In genomic region chr8:11798480-11798867, GRCm38 (mm10) we compare ENCODE assay signal across 22 mouse cellular contexts. TPM values are rescaled to one million over a fixed set of nuclear protein-coding genes. Genes with fewer than 3 reads are reported as not detected.
A peak's percentile ranks its signal among the peaks of the same experiment; 100 is the strongest.
DNase-seq lines count a peak whose midpoint lies in the region; ATAC-seq and TF ChIP-seq lines count a peak whose summit lies in the region.
"Had no signal": no experiment of that assay in that cellular context is flagged by ENCODE, and none has a peak within 500 bp of the region (broad histone marks: within the 10 kb centered on the region; RNA-seq: fewer than 3 reads in every experiment).

No protein-coding gene starts in this region.

- H3K4me2 ChIP-seq in forebrain, postnatal 0 days (ENCODE audit: low read depth) = no peak overlapping the region
- no peak overlapping the region for H3K4me2 ChIP-seq in forebrain, embryonic 13.5 days
- no peak overlapping the region for H3K4me2 ChIP-seq in hindbrain, embryonic 11.5 days (replicated peaks; ENCODE audit: low read depth, low read length)
- H3K4me2 ChIP-seq in hindbrain, embryonic 12.5 days (replicated peaks) = no peak overlapping the region
- H3K4me2 ChIP-seq in midbrain, embryonic 16.5 days (ENCODE audit: low read length) = no peak overlapping the region
- H3K4me2 ChIP-seq in liver, embryonic 11.5 days = no peak overlapping the region
- H3K4me2 ChIP-seq: embryonic facial prominence, embryonic 15.5 days; limb, embryonic 13.5 days; liver, embryonic 15.5 days had no signal

- H3K4me1 ChIP-seq in forebrain, postnatal 0 days (ENCODE audit: insufficient read depth) = no peaks in the 10 kb centered on the region
- peaks cover 26% of the 10 kb centered on the region for H3K4me1 ChIP-seq in forebrain, embryonic 13.5 days
- peaks cover 10% of the 10 kb centered on the region; the same call in 1 of the 2 replicates for H3K4me1 ChIP-seq in hindbrain, embryonic 10.5 days (replicated peaks)
- no peaks in the 10 kb centered on the region for H3K4me1 ChIP-seq in hindbrain, embryonic 11.5 days (replicated peaks; ENCODE audit: control insufficient read depth, insufficient read depth, low read length)
- H3K4me1 ChIP-seq in hindbrain, embryonic 12.5 days = peaks cover 12% of the 10 kb centered on the region
- no peaks in the 10 kb centered on the region for H3K4me1 ChIP-seq in midbrain, embryonic 16.5 days (ENCODE audit: control insufficient read depth, insufficient read depth, low read length)
- H3K4me1 ChIP-seq in liver, embryonic 11.5 days (replicated peaks; ENCODE audit: control insufficient read depth, insufficient read depth, low read length) = no peaks in the 10 kb centered on the region
- H3K4me1 ChIP-seq: embryonic facial prominence, embryonic 15.5 days; forebrain, embryonic 10.5 days had no signal

- TF ChIP-seq CTCF in forebrain, postnatal 0 days (IDR thresholded peaks at IDR 0.05; ENCODE audit: low read depth) = no peak

- no peaks in the 10 kb centered on the region for H3K27me3 ChIP-seq in forebrain, postnatal 0 days (ENCODE audit: insufficient read depth, low read length)
- no peaks in the 10 kb centered on the region for H3K27me3 ChIP-seq in forebrain, embryonic 13.5 days
- H3K27me3 ChIP-seq in hindbrain, embryonic 10.5 days (ENCODE audit: insufficient read depth, poor library complexity, severe bottlenecking) = no peaks in the 10 kb centered on the region
- no peaks in the 10 kb centered on the region for H3K27me3 ChIP-seq in hindbrain, embryonic 11.5 days (ENCODE audit: control insufficient read depth, insufficient read depth, low read length)
- no peaks in the 10 kb centered on the region for H3K27me3 ChIP-seq in hindbrain, embryonic 12.5 days
- no peaks in the 10 kb centered on the region for H3K27me3 ChIP-seq in midbrain, embryonic 16.5 days (ENCODE audit: control insufficient read depth, insufficient read depth, low read depth, low read length)
- H3K27me3 ChIP-seq in liver, embryonic 11.5 days (replicated peaks; ENCODE audit: control insufficient read depth, insufficient read depth, low read length) = no peaks in the 10 kb centered on the region
- H3K27me3 ChIP-seq: embryonic facial prominence, embryonic 15.5 days; limb, embryonic 13.5 days; liver, embryonic 15.5 days had no signal

- H3K9ac ChIP-seq in forebrain, postnatal 0 days = no peak overlapping the region
- no peak overlapping the region for H3K9ac ChIP-seq in forebrain, embryonic 13.5 days
- H3K9ac ChIP-seq in hindbrain, embryonic 11.5 days (ENCODE audit: low read depth, low read length) = no peak overlapping the region
- no peak overlapping the region for H3K9ac ChIP-seq in hindbrain, embryonic 12.5 days
- no peak overlapping the region for H3K9ac ChIP-seq in midbrain, embryonic 16.5 days (ENCODE audit: low read depth, low read length)
- no peak overlapping the region for H3K9ac ChIP-seq in liver, embryonic 11.5 days (ENCODE audit: low read depth, low read length)
- H3K9ac ChIP-seq: embryonic facial prominence, embryonic 15.5 days; limb, embryonic 13.5 days; liver, embryonic 15.5 days had no signal

- 81% methylated on average over 4 of the region's 4 CpGs for WGBS in forebrain, postnatal 0 days
- WGBS in forebrain, embryonic 13.5 days = 88% methylated on average over 4 of the region's 4 CpGs
- WGBS in hindbrain, embryonic 10.5 days = 93% methylated on average over 4 of the region's 4 CpGs
- WGBS in hindbrain, embryonic 11.5 days = 94% methylated on average over 4 of the region's 4 CpGs
- 93% methylated on average over 4 of the region's 4 CpGs for WGBS in hindbrain, embryonic 12.5 days
- 89% methylated on average over 4 of the region's 4 CpGs for WGBS in midbrain, embryonic 16.5 days
- WGBS in liver, embryonic 11.5 days = 92% methylated on average over 4 of the region's 4 CpGs

- peak; percentile 46 for ATAC-seq in forebrain, postnatal 0 days
- no peak for ATAC-seq in forebrain, embryonic 13.5 days
- ATAC-seq in hindbrain, embryonic 11.5 days (ENCODE audit: low FRiP score) = no peak
- 0 out of 2 replicates have a peak, but pooled peaks have one; percentile 16 for ATAC-seq in hindbrain, embryonic 12.5 days (ENCODE audit: low FRiP score)
- no peak for ATAC-seq in midbrain, embryonic 16.5 days
- no peak for ATAC-seq in liver, embryonic 11.5 days (replicated peaks; ENCODE audit: low FRiP score)
- ATAC-seq: lung, postnatal 0 days had no signal

- H3K36me3 ChIP-seq in forebrain, postnatal 0 days (ENCODE audit: insufficient read depth) = peaks cover 31% of the 10 kb centered on the region
- H3K36me3 ChIP-seq in forebrain, embryonic 13.5 days (ENCODE audit: poor library complexity, severe bottlenecking) = peaks cover 63% of the 10 kb centered on the region
- H3K36me3 ChIP-seq in hindbrain, embryonic 10.5 days = peaks cover 81% of the 10 kb centered on the region
- peaks cover 5% of the 10 kb centered on the region; the same call in 1 of the 2 replicates for H3K36me3 ChIP-seq in hindbrain, embryonic 11.5 days (ENCODE audit: control insufficient read depth, insufficient read depth, low read length)
- peaks cover 61% of the 10 kb centered on the region for H3K36me3 ChIP-seq in hindbrain, embryonic 12.5 days
- H3K36me3 ChIP-seq in midbrain, embryonic 16.5 days (ENCODE audit: control insufficient read depth, insufficient read depth, low read length) = no peaks in the 10 kb centered on the region; the same call in none of the 2 replicates
- peaks cover 7% of the 10 kb centered on the region; the same call in 1 of the 2 replicates for H3K36me3 ChIP-seq in liver, embryonic 11.5 days (ENCODE audit: control insufficient read depth, insufficient read depth, low read length)

- no peak for DNase-seq in forebrain, postnatal 0 days
- no peak for DNase-seq in hindbrain, embryonic 10.5 days (ENCODE audit: low spot score)
- no peak for DNase-seq in hindbrain, embryonic 11.5 days (ENCODE audit: low spot score)
- DNase-seq in adrenal gland, postnatal 10 days = no peak
- no peak for DNase-seq in liver, embryonic 11.5 days (ENCODE audit: low spot score)
- DNase-seq: embryo, embryonic 11 days; gastrocnemius, postnatal 36 days; kidney, adult 2 months; kidney, postnatal 14 days; right cerebral cortex, postnatal 25 days had no signal

- no peak overlapping the region for H3K4me3 ChIP-seq in forebrain, postnatal 0 days (ENCODE audit: low read depth, low read length)
- H3K4me3 ChIP-seq in forebrain, embryonic 13.5 days = no peak overlapping the region
- no peak overlapping the region for H3K4me3 ChIP-seq in hindbrain, embryonic 10.5 days
- H3K4me3 ChIP-seq in hindbrain, embryonic 11.5 days (ENCODE audit: low read depth, low read length) = no peak overlapping the region
- H3K4me3 ChIP-seq in hindbrain, embryonic 12.5 days = no peak overlapping the region
- H3K4me3 ChIP-seq in midbrain, embryonic 16.5 days (ENCODE audit: low read depth, low read length) = no peak overlapping the region
- H3K4me3 ChIP-seq in liver, embryonic 11.5 days (ENCODE audit: low read depth, low read length) = no peak overlapping the region
- H3K4me3 ChIP-seq: embryonic facial prominence, embryonic 15.5 days; forebrain, embryonic 10.5 days; limb, embryonic 13.5 days; liver, embryonic 15.5 days had no signal

- H3K27ac ChIP-seq in forebrain, postnatal 0 days (ENCODE audit: low read depth, low read length) = no peak overlapping the region
- H3K27ac ChIP-seq in forebrain, embryonic 13.5 days = no peak overlapping the region
- H3K27ac ChIP-seq in hindbrain, embryonic 10.5 days = 0 out of 2 replicates have a peak overlapping the region, but pooled peaks have one; percentile 16
- H3K27ac ChIP-seq in hindbrain, embryonic 11.5 days (ENCODE audit: low read depth, low read length) = no peak overlapping the region
- 0 out of 2 replicates have a peak overlapping the region, but pooled peaks have one; percentile 73 for H3K27ac ChIP-seq in hindbrain, embryonic 12.5 days
- H3K27ac ChIP-seq in midbrain, embryonic 16.5 days (ENCODE audit: low read length) = peak overlapping the region; percentile 50
- no peak overlapping the region for H3K27ac ChIP-seq in liver, embryonic 11.5 days (ENCODE audit: low read depth, low read length)
- H3K27ac ChIP-seq: embryonic facial prominence, embryonic 15.5 days; forebrain, embryonic 10.5 days; limb, embryonic 13.5 days; liver, embryonic 15.5 days had no signal

- H3K9me3 ChIP-seq in forebrain, postnatal 0 days (ENCODE audit: low read length) = no peaks in the 10 kb centered on the region
- H3K9me3 ChIP-seq in forebrain, embryonic 13.5 days (replicated peaks) = no peaks in the 10 kb centered on the region
- H3K9me3 ChIP-seq in hindbrain, embryonic 10.5 days = no peaks in the 10 kb centered on the region
- no peaks in the 10 kb centered on the region for H3K9me3 ChIP-seq in hindbrain, embryonic 11.5 days (ENCODE audit: control insufficient read depth, low read length)
- no peaks in the 10 kb centered on the region for H3K9me3 ChIP-seq in hindbrain, embryonic 12.5 days (replicated peaks)
- no peaks in the 10 kb centered on the region for H3K9me3 ChIP-seq in midbrain, embryonic 16.5 days (replicated peaks; ENCODE audit: control insufficient read depth, low read length, poor library complexity, severe bottlenecking)
- no peaks in the 10 kb centered on the region for H3K9me3 ChIP-seq in liver, embryonic 11.5 days (ENCODE audit: control insufficient read depth, low read length)
- H3K9me3 ChIP-seq: embryonic facial prominence, embryonic 15.5 days; forebrain, embryonic 10.5 days; limb, embryonic 13.5 days; liver, embryonic 15.5 days had no signal

RNA-seq across cellular contexts. Expression of gene Tex29, which starts 41.8 kb away (rescaled TPM):
- total RNA-seq in forebrain, postnatal 0 days (2014; rRNA removed) = not detected in 2 replicates
- 1.4 and 1.6 TPM in 2 replicates for polyA plus RNA-seq in forebrain, postnatal 0 days (2015; fragmentation: Nextera tagmentation; extraction: Ambion mirVana)
- polyA plus RNA-seq in forebrain, embryonic 13.5 days (2015; fragmentation: Nextera tagmentation; extraction: Ambion mirVana) = 0.30 and 0.89 TPM in 2 replicates
- polyA plus RNA-seq in hindbrain, embryonic 10.5 days (2016; fragmentation: Nextera tagmentation; extraction: Ambion mirVana) = 0.27 TPM in 1 of 2 replicates, not detected in the other
- polyA plus RNA-seq in hindbrain, embryonic 11.5 days (2014; fragmentation: Nextera tagmentation; extraction: Ambion mirVana) = 0.18 and 0.22 TPM in 2 replicates
- polyA plus RNA-seq in hindbrain, embryonic 12.5 days (2016; fragmentation: Nextera tagmentation; extraction: Ambion mirVana) = 0.27 TPM in 1 of 2 replicates, not detected in the other
- 0.23 and 0.36 TPM in 2 replicates for polyA plus RNA-seq in midbrain, embryonic 16.5 days (2015; fragmentation: Nextera tagmentation; extraction: Ambion mirVana)
- total RNA-seq in adrenal gland, postnatal 10 days (2021) = not detected
- not detected in 2 replicates for polyA plus RNA-seq in liver, embryonic 11.5 days (2014; fragmentation: Nextera tagmentation; extraction: Ambion mirVana)
- total RNA-seq: gastrocnemius, postnatal 36 days; hematopoietic stem cell, adult 5-6 weeks; left cerebral cortex, adult 8-10 months; megakaryocyte, adult 5-6 weeks; MEL had no signal
- polyA plus RNA-seq: embryonic facial prominence, embryonic 15.5 days; forebrain, embryonic 10.5 days; kidney, adult 2 months; liver, embryonic 15.5 days had no signal

Comparison
In these comparisons a context has a peak if more than half of its experiments do, and no peak if none do; other contexts are left out.
1. ATAC-seq: peak in forebrain, postnatal 0 days (single experiment) and hindbrain, embryonic 12.5 days (single experiment); none in forebrain, embryonic 13.5 days (single experiment), hindbrain, embryonic 11.5 days (single experiment), midbrain, embryonic 16.5 days (single experiment) and liver, embryonic 11.5 days (single experiment).
2. H3K27ac ChIP-seq: peak in hindbrain, embryonic 10.5 days (single experiment), hindbrain, embryonic 12.5 days (single experiment) and midbrain, embryonic 16.5 days (single experiment); none in forebrain, postnatal 0 days (single experiment), forebrain, embryonic 13.5 days (single experiment), hindbrain, embryonic 11.5 days (single experiment) and liver, embryonic 11.5 days (single experiment).